Mouse (Mus musculus) erythroblast, embryonic 14.5 days (primary cell): Measurements from ENCODE around the gene Gm10563.

ENCODE experiments used
- GATA1 ChIP-seq: IDR thresholded peaks from 2 replicates; pipeline ENCODE4 v1.6.1; 2012; ENCODE audit warnings: low read length, inconsistent platforms, mixed read lengths
- TAL1 ChIP-seq: IDR thresholded peaks from 3 replicates; pipeline ENCODE4 v1.6.1; 2012; ENCODE audit warnings: low read length, inconsistent platforms, mixed read lengths

- TF ChIP-seq TAL1 (no peak), GATA1 (no peak)
These were observed 73.8 kb downstream of the Gm10563 start for GRCm38 (mm10) chr4:155571442-155571841.
